Mouse (Mus musculus) bone marrow macrophage, adult 2 months (primary cell): ENCODE results near the gene Cysltr1.

Experiments
- CTCF ChIP-seq: IDR thresholded peaks from 2 replicates; pipeline ENCODE4 v1.5.1; 2012; ENCODE audit warnings: low read depth, mild to moderate bottlenecking, low read length, moderate library complexity
- POLR2A ChIP-seq: IDR thresholded peaks from 2 replicates; pipeline ENCODE4 v1.6.1; 2012; ENCODE audit warnings: mild to moderate bottlenecking, low read depth, low read length, borderline replicate concordance

GRCm38 (mm10) chrX:106582886-106583285 lies 20.6 kb downstream of the Cysltr1 start, which contains the start of gene Gm5127:
- TF ChIP-seq POLR2A, result no peak
- TF ChIP-seq CTCF, result no peak
